Mouse (Mus musculus) heart, adult 2 months (tissue): Measurements from ENCODE around the gene Cdh6. TPM values are rescaled to one million over a fixed set of nuclear protein-coding genes. Genes with fewer than 3 reads are reported as not detected.
A peak's percentile ranks its signal among the peaks of the same experiment; 100 is the strongest.

Source experiments
- DNase-seq, 2 experiments: peaks; one replicate each; pipeline ENCODE4 v3.0.0; 2021
- H3K27ac ChIP-seq: fragments of 200-600 bp; 2 replicates; pipeline ENCODE4 v1.8.1; 2022
- H3K27me3 ChIP-seq: fragments of 200-500 bp; 2 replicates; pipeline ENCODE4 v1.6.1; 2012; ENCODE audit warnings: mild to moderate bottlenecking, low read length, inconsistent platforms, mixed read lengths; ENCODE audit not compliant: control insufficient read depth, insufficient read depth
- H3K36me3 ChIP-seq: fragments of 200-500 bp; 2 replicates; pipeline ENCODE4 v1.6.1; 2012; ENCODE audit warnings: low read length, inconsistent platforms; ENCODE audit not compliant: control insufficient read depth, insufficient read depth
- H3K4me1 ChIP-seq: fragments of 200-500 bp; 2 replicates; pipeline ENCODE4 v1.6.1; 2011; ENCODE audit warnings: low read length; ENCODE audit not compliant: control insufficient read depth, insufficient read depth
- H3K4me3 ChIP-seq: fragments of 200-600 bp; 2 replicates; pipeline ENCODE4 v1.8.1; 2022
- H3K79me2 ChIP-seq: fragments of 200-500 bp; replicated peaks from 2 replicates; pipeline ENCODE4 v1.6.1; 2012; ENCODE audit warnings: mild to moderate bottlenecking, inconsistent platforms, low read length, moderate library complexity, mixed read lengths; ENCODE audit not compliant: control insufficient read depth, insufficient read depth
- H3K9ac ChIP-seq: fragments of 200-500 bp; 2 replicates; pipeline ENCODE4 v1.6.1; 2012; ENCODE audit warnings: low read depth, mild to moderate bottlenecking, control low read depth, inconsistent platforms, low read length, mixed read lengths
- CTCF ChIP-seq: fragments of 200-600 bp; IDR thresholded peaks from 2 replicates; pipeline ENCODE4 v1.8.1; 2022; ENCODE audit warnings: antibody characterized with exemption, mild to moderate bottlenecking, moderate library complexity
- EP300 ChIP-seq: fragments of 200-500 bp; IDR thresholded peaks from 2 replicates; pipeline ENCODE4 v1.6.1; 2011; ENCODE audit warnings: low read depth, low read length, control low read depth; ENCODE audit not compliant: insufficient read depth
- POLR2A ChIP-seq: fragments of 200-500 bp; IDR thresholded peaks from 2 replicates; pipeline ENCODE4 v1.6.1; 2011; ENCODE audit warnings: mild to moderate bottlenecking, low read depth, low read length, control low read depth; ENCODE audit not compliant: insufficient read depth
- WGBS: fragments of 180-500 bp; shearing (Covaris S2); methylation state at CpG from one replicate; pipeline ENCODE4 v1.1.7; 2018; 5-methylcytosine and 5-hydroxymethylcytosine counted together
- intact Hi-C: fragments of 180-260 bp; cut with DNase I; formaldehyde crosslinking; loops from one replicate; pipeline ENCODE4 v1.15.1; 2025
- polyA plus RNA-seq: library from polyadenylated mRNA; depleted of rRNA; stranded (reverse); fragments of >200 nt; gene quantifications from 2 replicates; pipeline ENCODE4 v1.2.3, GENCODE M21; 2012
- total RNA-seq, 2 experiments: library from RNA; stranded (reverse); gene quantifications; 2 replicates each; pipeline ENCODE4 v1.2.3; 2021

Gene Cdh6
- total and polyA plus RNA-seq, 3 experiments: 0.16 to 0.78 (median 0.70) TPM

GRCm38 (mm10) chr15:13171486-13172364, 1.8 kb downstream of the Cdh6 start:
- intact Hi-C loops: no loop called here
- H3K4me3 ChIP-seq: peak overlapping the region; percentile 13; the same call in 1 of the 2 replicates
- H3K9ac ChIP-seq: no peak overlapping the region
- H3K36me3 ChIP-seq: no peaks in the 10 kb centered on the region
- no peak for DNase-seq
- H3K79me2 ChIP-seq: no peaks in the 10 kb centered on the region
- H3K4me1 ChIP-seq: no peaks in the 10 kb centered on the region; the same call in 1 of the 2 replicates
- TF ChIP-seq CTCF (no peak), EP300 (no peak), POLR2A (no peak)
- H3K27ac ChIP-seq: no peak overlapping the region
- WGBS: 13% methylated on average over 16 of the region's 16 CpGs
- H3K27me3 ChIP-seq: peaks cover 3% of the 10 kb centered on the region; the same call in 1 of the 2 replicates

DNA sequence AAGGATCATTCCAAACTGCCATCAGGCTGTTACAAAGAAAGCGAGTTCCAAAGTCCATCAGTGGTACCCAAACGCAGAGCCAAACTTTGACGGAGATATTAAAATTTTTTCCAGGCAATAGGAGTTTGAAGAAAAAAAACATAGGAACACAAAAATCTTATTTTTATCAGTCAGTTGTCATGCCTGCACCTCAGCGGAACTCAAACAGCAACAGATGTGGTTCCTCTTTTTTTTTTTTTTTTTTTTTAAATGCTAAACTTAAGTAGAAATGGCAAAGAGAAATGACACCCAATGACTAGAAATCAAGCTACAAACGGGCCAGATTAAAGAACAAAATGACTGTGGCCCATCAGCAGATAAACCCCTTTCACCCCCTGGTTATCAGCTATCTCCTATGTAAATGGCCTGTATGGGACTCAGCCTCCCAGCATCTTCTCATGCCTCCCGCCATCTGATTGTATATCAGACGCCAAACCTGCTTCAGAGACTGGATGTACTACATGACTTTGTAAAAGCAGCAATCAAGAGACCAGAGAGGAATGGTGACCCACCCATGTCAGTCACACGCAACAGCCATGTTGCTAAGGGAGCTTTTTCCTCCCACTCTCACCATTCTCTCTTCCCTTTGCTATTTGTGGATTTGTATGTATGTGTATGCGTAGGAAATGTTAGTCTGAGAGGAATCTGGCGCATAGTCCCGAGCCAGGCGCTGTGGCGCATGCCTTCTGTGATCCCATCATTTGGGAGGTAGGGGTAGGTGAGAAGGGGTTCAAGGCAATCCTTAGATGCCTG, 8.2 kb downstream of the Cdh6 start:
- DNase-seq: no peak
- H3K4me1 ChIP-seq: no peaks in the 10 kb centered on the region
- no peaks in the 10 kb centered on the region for H3K27me3 ChIP-seq
- H3K4me3 ChIP-seq: no peak overlapping the region
- no peaks in the 10 kb centered on the region for H3K79me2 ChIP-seq
- H3K36me3 ChIP-seq: no peaks in the 10 kb centered on the region
- intact Hi-C loops: no loop called here
- TF ChIP-seq CTCF (no peak), EP300 (no peak), POLR2A (no peak)
- H3K9ac ChIP-seq: no peak overlapping the region
- H3K27ac ChIP-seq: no peak overlapping the region
- 85% methylated on average over 13 of the region's 13 CpGs for WGBS

GRCm38 (mm10) chr15:13155820-13156219, 17.7 kb downstream of the Cdh6 start:
- intact Hi-C loops: no loop called here
- TF ChIP-seq POLR2A (no peak), EP300 (no peak), CTCF (no peak)
- H3K27me3 ChIP-seq: no peaks in the 10 kb centered on the region
- no peak for DNase-seq
- H3K4me3 ChIP-seq: no peak overlapping the region
- H3K9ac ChIP-seq: no peak overlapping the region
- no peaks in the 10 kb centered on the region for H3K79me2 ChIP-seq
- no peak overlapping the region for H3K27ac ChIP-seq
- no peaks in the 10 kb centered on the region for H3K4me1 ChIP-seq
- H3K36me3 ChIP-seq: no peaks in the 10 kb centered on the region
- 88% methylated on average over 5 of the region's 5 CpGs for WGBS

- 65% methylated on average over 6 of the region's 6 CpGs for WGBS
- no peaks in the 10 kb centered on the region for H3K27me3 ChIP-seq
- no peaks in the 10 kb centered on the region for H3K36me3 ChIP-seq
- intact Hi-C loops: no loop called here
- H3K9ac ChIP-seq: no peak overlapping the region
- H3K4me3 ChIP-seq: no peak overlapping the region
- no peak overlapping the region for H3K27ac ChIP-seq
- H3K79me2 ChIP-seq: no peaks in the 10 kb centered on the region
- TF ChIP-seq POLR2A: no peak
- TF ChIP-seq EP300: no peak
- no peak for TF ChIP-seq CTCF
- H3K4me1 ChIP-seq: no peaks in the 10 kb centered on the region
- no peak for DNase-seq
Measured at GRCm38 (mm10) chr15:13155418-13155817, 18.1 kb downstream of the Cdh6 start.

DNA sequence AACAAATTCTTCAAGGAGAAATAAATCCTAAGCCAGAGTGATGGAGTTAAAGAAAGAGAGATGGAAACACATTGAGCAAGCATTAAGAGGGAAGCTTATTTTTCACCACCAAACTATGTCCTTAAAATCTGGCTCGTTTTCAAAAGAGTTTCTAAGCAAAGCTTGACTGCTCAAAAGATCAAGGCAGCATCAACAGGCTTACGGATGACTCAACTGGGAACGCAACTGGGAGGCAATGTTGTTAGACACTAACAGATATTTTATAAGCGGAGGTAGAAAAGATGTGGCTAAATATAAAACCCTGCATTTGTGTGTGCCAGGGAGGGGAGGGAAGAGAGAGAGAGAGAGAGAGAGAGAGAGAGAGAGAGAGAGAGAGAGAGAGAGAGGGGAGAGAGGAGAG, 31.5 kb downstream of the Cdh6 start:
- Histone ChIP-seq H3K27ac (no peak overlapping the region), H3K4me3 (no peak overlapping the region), H3K27me3 (no peaks in the 10 kb centered on the region), H3K79me2 (no peaks in the 10 kb centered on the region), H3K9ac (no peak overlapping the region), H3K4me1 (no peaks in the 10 kb centered on the region), H3K36me3 (no peaks in the 10 kb centered on the region)
- DNase-seq: no peak
- no peak for TF ChIP-seq EP300
- no peak for TF ChIP-seq POLR2A
- no peak for TF ChIP-seq CTCF
- WGBS: 56% methylated on average over 4 of the region's 4 CpGs
- intact Hi-C loops: no loop called here
